Mouse (Mus musculus): ENCODE results near the gene Rnf186. TPM values are rescaled to one million over a fixed set of nuclear protein-coding genes. Genes with fewer than 3 reads are reported as not detected.

Gene Rnf186
- polyA plus RNA-seq, 1 experiment from 2014 or later: not detected

DNA sequence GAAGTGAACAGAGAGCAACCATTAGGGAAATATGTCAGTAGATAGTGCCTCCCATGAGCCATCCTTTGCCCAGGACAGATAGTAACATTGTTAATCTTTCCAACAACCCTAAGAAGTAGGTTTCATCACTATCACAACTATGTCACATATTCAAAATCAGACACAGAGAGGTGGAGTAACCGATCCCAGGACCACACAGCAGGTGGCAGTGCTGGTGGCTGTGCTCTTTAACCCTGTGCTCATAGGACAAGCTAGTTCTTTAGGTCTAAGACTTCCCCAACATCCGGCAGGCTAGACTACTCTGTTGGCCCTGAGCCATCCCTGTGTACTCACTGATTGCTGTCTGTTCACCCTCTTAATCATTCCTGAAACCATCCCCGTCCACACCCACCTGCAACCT lies 27.5 kb downstream of the Rnf186 start:
- Histone ChIP-seq H3K4me3 (no peak overlapping the region), H3K4me2 (no peak overlapping the region), H3K36me3 (peaks cover 9% of the 10 kb centered on the region), H3K9me3 (no peaks in the 10 kb centered on the region), H3K27ac (replicated peaks) (no peak overlapping the region), H3K9ac (no peak overlapping the region), H3K4me1 (no peaks in the 10 kb centered on the region), H3K27me3 (replicated peaks) (no peaks in the 10 kb centered on the region)
- no peak for ATAC-seq (ENCODE audit: extremely low read depth, insufficient number of reproducible peaks, low FRiP score, low TSS enrichment)
- 67% methylated on average over 3 of the region's 3 CpGs for WGBS

DNA sequence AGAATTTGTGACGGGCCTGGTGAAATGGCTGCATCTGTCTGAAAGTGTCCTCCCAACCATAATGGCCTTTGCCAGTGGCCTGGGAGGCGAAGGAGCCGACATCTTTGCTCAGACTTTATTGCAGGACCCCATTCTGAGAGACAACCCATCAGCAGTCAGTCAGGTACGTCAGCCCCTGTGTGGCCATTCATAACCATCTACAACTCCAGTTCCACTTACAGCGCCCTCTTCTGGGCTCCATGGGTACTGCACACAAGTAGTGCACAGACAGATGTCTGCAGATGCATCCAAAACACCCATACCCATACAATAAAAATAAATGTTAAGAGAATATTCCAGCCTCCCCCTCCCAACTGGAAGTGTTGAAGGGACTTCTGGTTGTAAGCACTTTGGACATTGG lies 29.5 kb downstream of the Rnf186 start:
- no peak overlapping the region for H3K27ac ChIP-seq (replicated peaks)
- H3K9ac ChIP-seq: no peak overlapping the region
- WGBS: 70% methylated on average over 5 of the region's 5 CpGs
- peaks cover 4% of the 10 kb centered on the region; the same call in 1 of the 2 replicates for H3K4me1 ChIP-seq
- no peaks in the 10 kb centered on the region for H3K9me3 ChIP-seq
- peaks cover 9% of the 10 kb centered on the region for H3K36me3 ChIP-seq
- H3K4me3 ChIP-seq: no peak overlapping the region
- H3K27me3 ChIP-seq (replicated peaks): no peaks in the 10 kb centered on the region
- no peak overlapping the region for H3K4me2 ChIP-seq
- ATAC-seq (ENCODE audit: extremely low read depth, insufficient number of reproducible peaks, low FRiP score, low TSS enrichment): no peak

DNA sequence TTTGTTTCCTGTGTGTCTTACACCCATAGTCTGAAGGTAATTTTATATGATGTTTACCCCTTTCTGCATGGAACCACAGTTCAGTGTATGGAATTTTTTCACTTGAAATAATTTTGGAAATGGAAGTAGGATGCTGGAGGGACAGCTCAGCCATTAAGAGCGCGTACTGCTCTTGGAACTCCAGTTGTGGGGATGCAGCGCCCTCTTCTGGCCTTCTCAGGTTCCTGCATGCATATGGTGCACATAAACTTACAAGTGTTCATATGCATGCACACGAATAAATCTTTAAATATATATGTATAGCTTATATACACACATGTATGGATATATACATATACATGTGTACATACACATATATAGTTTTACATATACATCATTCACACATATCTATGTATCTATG lies 30.2 kb downstream of the Rnf186 start:
- Histone ChIP-seq H3K9ac (no peak overlapping the region), H3K27ac (replicated peaks) (no peak overlapping the region), H3K4me3 (no peak overlapping the region), H3K36me3 (peaks cover 9% of the 10 kb centered on the region), H3K4me1 (peaks cover 6% of the 10 kb centered on the region; the same call in 1 of the 2 replicates), H3K4me2 (no peak overlapping the region), H3K9me3 (no peaks in the 10 kb centered on the region), H3K27me3 (replicated peaks) (no peaks in the 10 kb centered on the region)
- 74% methylated on average over 4 of the region's 4 CpGs for WGBS
- ATAC-seq (ENCODE audit: extremely low read depth, insufficient number of reproducible peaks, low FRiP score, low TSS enrichment): no peak

DNA sequence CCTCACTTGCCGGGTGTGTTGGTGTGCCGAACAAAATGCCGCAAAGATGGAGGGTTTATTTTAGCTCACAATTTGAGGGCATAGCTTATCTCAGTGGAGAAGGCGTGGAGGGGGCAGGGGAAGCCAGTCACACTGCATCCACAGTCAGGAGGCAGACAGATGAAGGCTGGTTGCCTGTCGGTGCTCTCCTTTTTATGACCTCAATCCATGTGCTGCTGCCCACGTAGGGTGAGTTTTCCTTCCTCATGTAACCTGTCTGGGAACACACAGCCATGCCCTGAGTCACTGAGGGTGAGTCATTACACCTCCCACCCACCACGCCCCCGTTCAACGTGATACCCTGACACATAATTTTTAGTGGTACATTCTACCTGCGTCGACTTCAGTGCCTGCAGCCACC lies 31.7 kb downstream of the Rnf186 start:
- no peak for ATAC-seq (ENCODE audit: extremely low read depth, insufficient number of reproducible peaks, low FRiP score, low TSS enrichment)
- no peaks in the 10 kb centered on the region for H3K9me3 ChIP-seq
- H3K4me1 ChIP-seq: peaks cover 6% of the 10 kb centered on the region; the same call in 1 of the 2 replicates
- H3K36me3 ChIP-seq: peaks cover 9% of the 10 kb centered on the region
- H3K9ac ChIP-seq: no peak overlapping the region
- no peak overlapping the region for H3K4me3 ChIP-seq
- H3K27ac ChIP-seq (replicated peaks): no peak overlapping the region
- 68% methylated on average over 11 of the region's 11 CpGs for WGBS
- H3K4me2 ChIP-seq: no peak overlapping the region
- no peaks in the 10 kb centered on the region for H3K27me3 ChIP-seq (replicated peaks)

DNA sequence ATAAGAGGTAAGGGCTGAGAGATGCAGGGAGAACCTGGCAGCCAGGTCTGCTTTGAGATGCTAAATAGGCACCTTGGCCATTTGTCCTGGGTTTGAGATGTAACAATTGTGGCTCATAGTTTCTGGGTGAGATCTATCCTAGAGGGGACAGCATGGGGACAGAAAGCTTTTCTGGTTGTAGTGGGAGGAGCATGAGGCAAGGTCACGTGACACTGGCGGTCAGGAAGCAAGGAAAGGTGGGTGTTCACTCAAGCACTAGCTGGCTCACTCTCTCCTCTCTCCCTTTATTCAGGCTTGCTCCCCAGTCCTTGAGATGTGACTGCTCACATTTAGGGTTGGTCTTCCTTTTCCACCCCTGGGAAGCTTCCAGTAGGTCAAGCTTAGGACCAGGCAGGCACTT lies 34.1 kb downstream of the Rnf186 start:
- peak overlapping the region; percentile 45 for H3K4me2 ChIP-seq
- no peak overlapping the region for H3K4me3 ChIP-seq
- no peak overlapping the region for H3K27ac ChIP-seq (replicated peaks)
- no peaks in the 10 kb centered on the region for H3K9me3 ChIP-seq
- H3K27me3 ChIP-seq (replicated peaks): 0 out of 2 replicates have a peak, but pooled peaks cover under 1% of the 10 kb centered on the region
- ATAC-seq (ENCODE audit: extremely low read depth, insufficient number of reproducible peaks, low FRiP score, low TSS enrichment): no peak
- H3K36me3 ChIP-seq: peaks cover 9% of the 10 kb centered on the region
- 0 out of 2 replicates have a peak overlapping the region, but pooled peaks have one; percentile 33 for H3K9ac ChIP-seq
- 60% methylated on average over 2 of the region's 2 CpGs for WGBS
- peaks cover 6% of the 10 kb centered on the region; the same call in 1 of the 2 replicates for H3K4me1 ChIP-seq

DNA sequence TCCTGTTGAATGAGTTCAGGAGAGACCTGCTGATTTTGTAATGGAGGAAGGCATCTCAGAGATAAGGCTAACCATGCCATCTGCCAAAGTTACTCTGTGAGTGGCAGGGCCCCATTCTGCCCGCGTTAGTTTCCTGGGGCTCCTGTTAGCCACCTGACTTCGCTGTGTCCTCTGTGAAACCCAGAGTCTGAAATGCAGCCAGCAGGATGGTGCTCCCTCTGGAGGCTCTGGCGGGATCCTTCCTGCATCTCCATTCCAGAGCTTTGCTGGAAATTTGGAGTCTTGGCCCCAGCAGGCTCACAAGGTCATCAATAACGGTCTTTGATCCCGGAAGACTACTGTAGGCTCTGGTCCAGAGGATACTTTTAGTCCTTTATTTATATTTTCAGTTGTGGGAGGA lies 34.5 kb downstream of the Rnf186 start:
- Histone ChIP-seq H3K4me1 (peaks cover 6% of the 10 kb centered on the region; the same call in 1 of the 2 replicates), H3K4me2 (peak overlapping the region; percentile 45), H3K9me3 (no peaks in the 10 kb centered on the region), H3K27ac (replicated peaks) (no peak overlapping the region), H3K36me3 (peaks cover 8% of the 10 kb centered on the region), H3K4me3 (no peak overlapping the region), H3K27me3 (replicated peaks) (peaks cover 5% of the 10 kb centered on the region; the same call in 1 of the 2 replicates), H3K9ac (0 out of 2 replicates have a peak overlapping the region, but pooled peaks have one; percentile 33)
- no peak for ATAC-seq (ENCODE audit: extremely low read depth, insufficient number of reproducible peaks, low FRiP score, low TSS enrichment)
- 20% methylated on average over 6 of the region's 6 CpGs for WGBS

DNA sequence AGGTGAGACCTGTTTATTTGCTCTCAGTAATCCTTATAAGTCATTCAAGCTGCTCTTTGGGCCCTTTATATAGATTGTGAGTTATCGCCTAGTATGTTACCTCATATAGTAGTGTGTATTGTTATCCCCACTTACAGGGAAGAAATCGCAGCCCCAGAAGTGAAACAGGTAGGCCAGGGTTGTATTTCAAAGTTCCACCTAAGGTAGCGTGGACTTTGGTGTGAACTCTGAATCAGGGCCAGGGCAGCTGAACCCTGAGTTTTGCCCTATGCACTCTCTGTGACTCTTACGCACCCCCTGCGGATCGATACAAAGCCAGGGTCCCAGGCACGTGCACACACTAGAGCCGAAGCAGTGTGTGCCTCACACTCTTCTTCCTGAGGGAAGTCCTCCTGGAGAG lies 37.2 kb downstream of the Rnf186 start:
- Histone ChIP-seq H3K9me3 (no peaks in the 10 kb centered on the region), H3K27me3 (replicated peaks) (peaks cover 5% of the 10 kb centered on the region; the same call in 1 of the 2 replicates), H3K4me3 (no peak overlapping the region), H3K9ac (no peak overlapping the region), H3K36me3 (no peaks in the 10 kb centered on the region), H3K27ac (replicated peaks) (no peak overlapping the region), H3K4me2 (no peak overlapping the region), H3K4me1 (peaks cover 6% of the 10 kb centered on the region; the same call in 1 of the 2 replicates)
- ATAC-seq (ENCODE audit: extremely low read depth, insufficient number of reproducible peaks, low FRiP score, low TSS enrichment): no peak
- 79% methylated on average over 8 of the region's 8 CpGs for WGBS

DNA sequence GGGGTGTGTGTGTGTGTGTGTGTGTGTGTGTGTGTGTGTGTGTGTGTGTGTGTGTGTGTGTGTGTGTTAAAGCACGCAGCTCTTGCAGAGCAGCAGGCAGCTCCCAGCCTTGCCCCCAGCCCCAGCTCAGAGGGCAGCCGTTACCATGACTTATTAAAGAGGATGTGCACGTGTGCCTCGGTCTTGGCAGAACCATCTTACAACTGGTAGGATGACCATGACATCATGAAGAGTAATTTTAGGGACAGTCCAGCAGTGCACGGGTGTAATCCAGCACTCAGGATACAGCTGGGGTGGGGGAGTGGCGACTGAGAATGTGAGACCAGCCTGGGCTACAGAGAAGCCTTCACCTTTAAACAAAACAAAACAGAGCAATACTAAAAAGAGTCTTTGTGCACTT lies 38.3 kb downstream of the Rnf186 start:
- Histone ChIP-seq H3K36me3 (no peaks in the 10 kb centered on the region), H3K4me2 (no peak overlapping the region), H3K4me1 (peaks cover 6% of the 10 kb centered on the region; the same call in 1 of the 2 replicates), H3K27ac (replicated peaks) (no peak overlapping the region), H3K4me3 (no peak overlapping the region), H3K27me3 (replicated peaks) (peaks cover 5% of the 10 kb centered on the region; the same call in 1 of the 2 replicates), H3K9ac (no peak overlapping the region), H3K9me3 (no peaks in the 10 kb centered on the region)
- 53% methylated on average over 6 of the region's 6 CpGs for WGBS
- ATAC-seq (ENCODE audit: extremely low read depth, insufficient number of reproducible peaks, low FRiP score, low TSS enrichment): no peak

DNA sequence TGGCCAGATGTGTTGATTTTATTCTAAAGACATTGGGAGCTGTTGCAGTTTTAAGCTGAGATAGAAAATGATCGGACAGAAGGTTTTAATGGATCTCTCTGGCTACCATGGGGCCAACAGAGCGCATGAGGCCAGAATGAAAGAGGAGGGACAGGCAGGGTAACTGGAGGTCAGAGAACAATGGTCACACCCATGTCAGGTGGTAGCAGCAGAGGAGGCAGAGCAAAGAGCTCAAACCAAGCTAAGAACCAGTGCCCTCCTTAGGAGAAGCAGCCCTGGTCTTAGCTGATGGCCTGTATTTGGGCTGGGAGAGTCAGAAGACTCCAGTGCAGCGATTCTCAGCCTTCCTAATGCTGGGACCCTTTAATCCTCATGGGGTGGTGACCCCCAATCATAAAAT lies 40.4 kb downstream of the Rnf186 start:
- 83% methylated on average over 3 of the region's 3 CpGs for WGBS
- no peak overlapping the region for H3K4me3 ChIP-seq

DNA sequence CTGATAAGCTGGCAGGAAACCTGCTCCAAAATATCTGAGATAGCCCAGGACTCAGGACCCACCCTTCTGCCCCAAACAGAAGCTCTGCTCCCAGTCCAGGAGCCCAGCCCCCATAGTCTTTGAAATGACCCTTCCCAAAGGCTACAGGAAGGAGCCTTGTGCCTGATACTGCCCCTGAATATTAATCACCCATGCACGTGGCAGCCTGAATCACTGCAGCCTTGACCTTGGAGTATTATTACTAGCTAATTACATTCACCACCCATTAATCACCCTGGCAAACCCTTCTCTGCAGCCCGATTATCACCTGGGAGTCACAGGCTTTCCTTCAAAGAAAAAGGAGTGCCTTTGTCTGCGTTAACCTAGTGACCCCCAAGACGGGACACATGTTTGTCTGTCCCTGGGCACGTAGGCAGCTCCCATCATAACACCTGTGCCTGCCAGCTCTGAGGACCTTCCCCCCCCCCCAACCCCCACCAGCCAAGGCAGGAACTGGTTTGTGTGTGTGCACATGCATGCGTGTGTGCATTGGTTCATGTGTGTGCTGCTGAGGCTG lies 41.1 kb downstream of the Rnf186 start:
- WGBS: 56% methylated on average over 6 of the region's 6 CpGs
- H3K27me3 ChIP-seq (replicated peaks): peaks cover 5% of the 10 kb centered on the region; the same call in 1 of the 2 replicates
- no peaks in the 10 kb centered on the region for H3K9me3 ChIP-seq
- no peak overlapping the region for H3K27ac ChIP-seq (replicated peaks)
- H3K4me1 ChIP-seq: no peaks in the 10 kb centered on the region
- no peaks in the 10 kb centered on the region for H3K36me3 ChIP-seq
- H3K4me2 ChIP-seq: no peak overlapping the region
- no peak overlapping the region for H3K9ac ChIP-seq
- H3K4me3 ChIP-seq: no peak overlapping the region
- no peak for ATAC-seq (ENCODE audit: extremely low read depth, insufficient number of reproducible peaks, low FRiP score, low TSS enrichment)

More for the DNA sequence above, 40.4 kb downstream of the Rnf186 start:
- H3K9me3 ChIP-seq: no peaks in the 10 kb centered on the region
- H3K4me1 ChIP-seq: no peaks in the 10 kb centered on the region
- no peak overlapping the region for H3K4me2 ChIP-seq
- no peak overlapping the region for H3K9ac ChIP-seq
- ATAC-seq (ENCODE audit: extremely low read depth, insufficient number of reproducible peaks, low FRiP score, low TSS enrichment): no peak
- H3K27me3 ChIP-seq (replicated peaks): peaks cover 5% of the 10 kb centered on the region; the same call in 1 of the 2 replicates
- no peaks in the 10 kb centered on the region for H3K36me3 ChIP-seq
- no peak overlapping the region for H3K27ac ChIP-seq (replicated peaks)

DNA sequence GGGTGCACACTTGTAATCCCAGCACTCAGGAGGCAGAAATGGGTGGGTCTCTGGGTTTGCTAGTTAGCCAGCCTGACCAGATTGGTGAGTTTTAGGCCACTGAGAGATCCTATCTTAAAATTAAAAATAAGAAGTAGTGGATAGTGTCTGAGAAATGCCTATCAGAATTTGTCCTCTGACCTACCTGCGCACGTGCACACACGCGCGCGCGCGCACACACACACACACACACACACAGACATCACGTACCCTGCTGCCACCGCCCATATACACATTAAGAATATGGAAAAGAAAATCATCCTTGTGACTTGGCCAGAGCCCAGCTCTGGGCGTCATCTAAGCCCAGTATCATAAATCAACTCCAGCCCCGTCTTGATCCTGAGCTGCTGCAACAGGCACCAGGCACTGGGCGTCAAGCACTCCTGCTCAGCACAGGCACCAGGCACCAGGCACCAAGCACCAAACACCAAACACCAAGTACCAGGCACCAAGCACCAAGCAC lies 44.3 kb downstream of the Rnf186 start:
- Histone ChIP-seq H3K27ac (replicated peaks) (no peak overlapping the region), H3K4me2 (no peak overlapping the region), H3K27me3 (replicated peaks) (peaks cover 3% of the 10 kb centered on the region; the same call in 1 of the 2 replicates), H3K9ac (no peak overlapping the region), H3K36me3 (0 out of 2 replicates have a peak, but pooled peaks cover 7% of the 10 kb centered on the region), H3K4me3 (no peak overlapping the region), H3K4me1 (no peaks in the 10 kb centered on the region), H3K9me3 (0 out of 2 replicates have a peak, but pooled peaks cover 6% of the 10 kb centered on the region)
- no peak for ATAC-seq (ENCODE audit: extremely low read depth, insufficient number of reproducible peaks, low FRiP score, low TSS enrichment)
- 89% methylated on average over 13 of the region's 13 CpGs for WGBS

DNA sequence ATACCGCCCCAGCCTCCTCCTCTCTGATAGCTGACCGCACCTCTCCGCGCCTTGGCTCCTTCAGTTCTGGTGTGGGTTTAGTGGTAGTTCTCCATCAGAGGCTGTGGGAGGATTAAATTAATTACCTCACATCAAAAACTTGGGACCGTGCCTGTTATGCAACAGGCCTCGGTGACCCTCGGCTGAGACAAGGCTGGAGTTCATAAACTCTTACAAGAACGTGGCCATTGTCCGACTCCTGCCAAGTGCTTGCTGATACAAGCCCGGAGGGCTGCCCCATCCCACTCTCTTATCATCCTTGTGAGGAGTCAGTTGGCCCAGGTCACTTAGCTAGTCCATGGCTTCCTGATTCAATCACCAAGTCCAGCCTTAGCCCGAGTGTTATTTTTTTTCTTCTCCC lies 46.4 kb downstream of the Rnf186 start:
- H3K4me3 ChIP-seq: no peak overlapping the region
- 63% methylated on average over 11 of the region's 11 CpGs for WGBS
- H3K27me3 ChIP-seq (replicated peaks): no peaks in the 10 kb centered on the region
- 0 out of 2 replicates have a peak, but pooled peaks cover 7% of the 10 kb centered on the region for H3K36me3 ChIP-seq
- peaks cover 2% of the 10 kb centered on the region for H3K4me1 ChIP-seq
- H3K27ac ChIP-seq (replicated peaks): no peak overlapping the region
- H3K9me3 ChIP-seq: 0 out of 2 replicates have a peak, but pooled peaks cover 6% of the 10 kb centered on the region
- no peak for ATAC-seq (ENCODE audit: extremely low read depth, insufficient number of reproducible peaks, low FRiP score, low TSS enrichment)
- H3K9ac ChIP-seq: no peak overlapping the region
- no peak overlapping the region for H3K4me2 ChIP-seq

All from heart, embryonic 13.5 days (tissue).